Mouse (Mus musculus): ENCODE measurements around the gene Lce1f.
"Not testable (repeated sequence)": the region's sequence is repeated elsewhere in the genome, so short reads cannot be mapped to it uniquely, and the experiment has no call there.

The Lce1f gene

GRCm38 (mm10) chr3:92720250-92720649 lies at the start of gene Lce1f:
Gene Lce1f, minus strand, starts transcription at chr3:92720350.
- no peak for DNase-seq (ENCODE audit: low spot score)

DNA sequence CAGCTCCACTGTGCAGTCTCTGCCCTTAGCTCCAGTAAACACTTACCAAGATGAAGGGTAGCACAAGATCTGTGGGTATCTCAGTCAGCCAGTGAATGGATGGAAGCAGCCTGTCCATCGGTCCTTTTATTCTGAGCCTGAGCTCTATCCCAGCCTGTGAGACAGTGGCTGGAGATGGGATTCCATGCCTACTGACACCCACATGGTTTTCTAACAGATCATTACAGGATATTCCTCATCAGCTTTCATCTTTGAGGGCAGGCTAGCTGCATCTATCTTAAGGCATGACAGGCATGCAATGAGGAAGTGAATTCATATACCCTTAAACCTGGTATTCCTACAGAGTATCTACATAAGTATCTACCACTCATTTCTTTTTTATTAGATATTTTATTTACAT lies 44.8 kb upstream of the Lce1f start, which contains the start of gene Lce1h:
Gene Lce1h, minus strand, starts transcription at position 101 of the 400 bp plus-strand sequence.
- DNase-seq (ENCODE audit: low spot score) = no peak

DNA sequence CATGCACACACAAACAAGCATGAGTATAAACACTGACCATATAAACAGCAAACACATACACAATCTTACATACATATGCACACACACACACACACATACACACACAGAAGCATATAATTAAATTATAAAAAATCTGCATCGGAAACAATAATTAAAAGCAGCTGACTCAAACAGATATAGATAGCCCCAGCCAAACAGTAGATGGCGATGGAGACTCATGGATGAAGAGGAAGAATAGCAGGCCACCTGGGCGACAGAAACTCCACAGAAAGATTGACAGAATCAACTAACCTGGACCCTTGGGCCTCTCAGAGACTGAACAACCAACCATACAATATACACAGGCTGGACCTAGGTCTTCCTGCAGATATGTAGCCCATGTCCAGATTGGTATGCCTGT lies 33.0 kb upstream of the Lce1f start:
- no peak for DNase-seq (ENCODE audit: low spot score)

DNA sequence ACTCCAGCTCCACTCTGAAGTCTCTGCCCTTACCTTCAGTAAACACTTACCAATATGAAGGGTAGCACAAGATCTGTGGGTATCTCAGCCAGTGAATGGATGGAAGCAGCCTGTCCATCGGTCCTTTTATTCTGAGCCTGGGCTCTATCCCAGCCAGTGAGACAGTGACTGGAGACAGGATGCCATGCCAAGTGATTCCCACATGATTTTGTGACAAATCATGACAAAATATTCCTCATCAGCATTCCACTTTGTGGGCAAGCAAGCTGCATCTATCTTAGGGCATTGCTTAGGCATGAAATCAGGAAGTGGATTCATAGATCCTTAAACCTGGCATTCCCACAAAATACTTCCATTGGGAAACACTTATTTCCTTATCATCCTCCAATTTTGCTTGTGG lies 32.1 kb upstream of the Lce1f start, which contains the start of gene Lce1g:
Gene Lce1g, minus strand, starts transcription at position 101 of the 400 bp plus-strand sequence.
- no peak for DNase-seq (ENCODE audit: low spot score)

GRCm38 (mm10) chr3:92738996-92739395 lies 18.8 kb upstream of the Lce1f start, which contains the start of gene Gm38119:
Gene Gm38119, minus strand, starts transcription at chr3:92739096.
- no peak for DNase-seq (ENCODE audit: low spot score)

DNA sequence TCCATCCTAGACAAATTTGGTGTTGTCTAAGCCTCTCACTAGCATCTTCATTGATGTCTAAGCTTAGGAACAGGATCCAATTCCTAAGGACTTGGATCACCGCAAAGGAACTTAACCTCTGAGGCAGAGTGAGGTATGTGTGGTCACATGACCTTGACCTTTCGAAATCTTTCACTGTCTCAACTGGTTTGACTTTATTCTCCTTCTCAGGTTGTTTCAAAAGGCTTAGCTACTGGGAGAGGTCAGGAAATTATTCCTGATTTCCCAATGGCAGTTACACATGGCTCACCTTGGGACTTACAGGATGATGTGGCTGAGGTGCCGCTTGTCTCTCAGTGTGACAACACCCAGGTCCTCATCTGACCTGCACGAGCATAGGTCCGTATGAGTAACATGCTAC lies 2.5 kb upstream of the Lce1f start:
- no peak for DNase-seq (ENCODE audit: low spot score)

DNA sequence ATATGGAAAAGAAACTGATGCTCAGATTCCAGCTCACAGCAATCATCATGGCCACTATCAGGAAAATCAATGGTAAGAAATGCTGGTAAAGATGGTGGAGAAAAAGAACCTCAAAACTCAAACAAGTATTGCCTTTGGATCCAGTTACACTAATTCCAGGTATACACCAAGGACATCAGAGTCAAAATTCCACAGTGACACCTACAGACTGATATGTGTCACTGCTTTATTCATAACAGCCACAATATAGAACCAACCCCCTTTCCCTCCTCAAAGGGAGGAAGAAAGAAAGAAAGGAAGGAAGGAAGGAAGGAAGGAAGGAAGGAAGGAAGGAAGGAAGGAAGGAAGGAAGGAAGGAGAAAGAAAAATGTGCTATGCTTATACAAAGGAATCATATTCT lies 5.0 kb downstream of the Lce1f start:
- DNase-seq (ENCODE audit: low spot score) = no peak

DNA sequence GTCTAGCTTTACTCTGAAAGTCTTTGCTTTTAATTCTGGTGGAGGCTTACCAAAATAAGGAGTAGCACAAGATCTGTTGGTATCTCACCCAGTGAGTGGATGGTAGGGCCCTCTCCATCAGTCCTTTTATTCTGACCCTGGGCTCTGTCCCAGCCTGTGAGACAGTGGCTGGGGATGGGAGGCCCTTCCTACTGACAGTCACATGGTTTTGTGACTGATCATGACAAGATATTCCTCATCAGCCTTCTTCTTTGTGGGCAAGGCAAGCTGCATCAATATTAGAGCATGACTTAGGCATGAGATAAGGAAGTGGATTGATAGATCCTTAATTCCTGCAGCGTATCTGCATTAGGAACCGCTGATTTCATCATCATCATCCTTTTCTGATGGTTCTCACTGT lies 11.2 kb downstream of the Lce1f start, which contains the start of gene Lce1e:
Gene Lce1e, minus strand, starts transcription at position 101 of the 400 bp plus-strand sequence.
- no peak for DNase-seq (ENCODE audit: low spot score)

- DNase-seq (ENCODE audit: low spot score) = no peak
Measured at GRCm38 (mm10) chr3:92694613-92695012, 25.5 kb downstream of the Lce1f start.

- no peak for DNase-seq (ENCODE audit: low spot score)
Measured at GRCm38 (mm10) chr3:92691688-92692087, 28.5 kb downstream of the Lce1f start.

DNA sequence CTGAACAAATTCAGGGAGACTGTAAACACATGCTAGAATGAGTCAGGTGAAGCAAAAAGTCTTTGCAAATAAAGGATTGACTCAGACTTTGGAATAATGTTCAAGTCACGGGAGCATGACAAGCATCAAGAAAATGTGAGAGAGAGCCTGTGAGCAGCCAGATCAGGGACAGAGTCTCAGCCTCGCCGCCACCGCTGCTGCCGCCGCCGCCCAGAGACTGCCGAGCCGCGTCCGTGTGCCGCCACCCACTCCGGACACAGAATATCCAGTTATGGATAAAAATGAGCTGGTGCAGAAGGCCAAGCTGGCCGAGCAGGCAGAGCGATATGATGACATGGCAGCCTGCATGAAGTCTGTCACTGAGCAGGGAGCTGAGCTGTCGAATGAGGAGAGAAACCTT lies 31.0 kb downstream of the Lce1f start:
- not testable (repeated sequence) for DNase-seq (ENCODE audit: low spot score)

- no peak for DNase-seq (ENCODE audit: low spot score)
Measured at GRCm38 (mm10) chr3:92687110-92687509, 33.0 kb downstream of the Lce1f start, which contains the start of gene Lce1d. Gene Lce1d, minus strand, starts transcription at chr3:92687210.

DNA sequence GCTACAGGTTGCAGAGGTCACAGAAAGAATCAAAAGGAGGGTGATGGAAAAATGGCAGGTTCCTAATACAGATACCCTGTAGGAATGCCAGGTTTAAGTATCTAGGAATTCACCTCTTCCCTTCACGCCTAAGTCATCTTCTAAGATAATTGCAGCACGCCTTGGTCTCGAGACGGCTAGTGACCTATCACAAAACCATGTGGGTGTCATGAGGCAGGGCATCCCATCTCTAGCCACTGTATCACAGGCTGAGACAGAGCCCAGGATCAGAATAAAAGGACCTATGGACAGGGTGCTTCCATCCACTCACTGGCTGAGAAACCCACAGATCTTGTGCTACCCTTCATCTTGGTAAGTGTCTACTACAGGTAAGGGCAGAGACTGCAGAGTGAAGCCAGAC lies 41.2 kb downstream of the Lce1f start, which contains the start of gene Lce1c:
Gene Lce1c, plus strand, starts transcription at position 301 of the 400 bp plus-strand sequence.
- no peak for DNase-seq (ENCODE audit: low spot score)

DNA sequence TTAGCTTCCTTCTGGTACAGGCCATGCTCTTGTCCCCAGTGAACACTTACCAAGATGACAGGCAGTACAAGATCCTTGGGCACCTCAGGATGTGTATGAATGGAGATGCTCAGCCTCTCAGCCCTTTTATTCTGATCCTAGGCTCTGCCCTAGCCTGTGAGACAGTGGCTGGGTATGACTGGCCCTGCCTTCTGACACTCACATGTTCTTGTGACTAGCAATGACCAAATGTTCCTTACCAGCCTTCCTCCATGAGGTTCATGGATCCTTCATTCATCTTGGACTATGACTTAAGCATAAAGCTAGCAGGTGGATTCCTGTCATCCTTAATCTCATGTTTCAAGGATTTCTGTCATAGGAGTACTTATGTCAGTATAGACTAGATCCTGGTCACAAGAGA lies 49.9 kb downstream of the Lce1f start, which contains the start of gene Lce1a2:
Gene Lce1a2, minus strand, starts transcription at position 101 of the 400 bp plus-strand sequence.
- DNase-seq (ENCODE audit: low spot score) = no peak
